Mouse (Mus musculus) heart, embryonic 16.5 days (tissue): ENCODE data around the gene Luzp2. TPM values are rescaled to one million over a fixed set of nuclear protein-coding genes. Genes with fewer than 3 reads are reported as not detected.

Experiments used
- ATAC-seq: fragments of 200-750 bp; cut with Nextera tagmentation; replicated peaks from 2 replicates; pipeline ENCODE4 v1.8.0; 2017; ENCODE audit warnings: moderate number of reproducible peaks; ENCODE audit not compliant: insufficient read depth, low FRiP score; ENCODE audit errors: extremely low read depth
- H3K27ac ChIP-seq: fragments of 300-500 bp; sonication (generic); 2 replicates; pipeline ENCODE4 v1.5.1; 2014; ENCODE audit warnings: mild to moderate bottlenecking, low read length, control low read depth, moderate library complexity
- H3K27me3 ChIP-seq: fragments of 300-500 bp; sonication (generic); 2 replicates; pipeline ENCODE4 v1.6.1; 2014; ENCODE audit warnings: low read length, mixed read lengths; ENCODE audit not compliant: control insufficient read depth, insufficient read depth
- H3K36me3 ChIP-seq: fragments of 300-500 bp; sonication (generic); 2 replicates; pipeline ENCODE4 v1.6.1; 2014; ENCODE audit not compliant: control insufficient read depth, insufficient read depth
- H3K4me1 ChIP-seq: fragments of 300-500 bp; sonication (generic); 2 replicates; pipeline ENCODE4 v1.6.1; 2014; ENCODE audit warnings: low read length, mixed read lengths; ENCODE audit not compliant: control insufficient read depth, insufficient read depth
- H3K4me2 ChIP-seq: fragments of 300-500 bp; sonication (generic); 2 replicates; pipeline ENCODE4 v1.6.1; 2014; ENCODE audit warnings: low read depth, mild to moderate bottlenecking, control low read depth, low read length
- H3K4me3 ChIP-seq: fragments of 300-500 bp; sonication (generic); 2 replicates; pipeline ENCODE4 v1.5.1; 2014; ENCODE audit warnings: mild to moderate bottlenecking, control low read depth, low read length
- H3K9ac ChIP-seq: fragments of 300-500 bp; sonication (generic); 2 replicates; pipeline ENCODE4 v1.6.1; 2014; ENCODE audit warnings: low read length, control low read depth
- H3K9me3 ChIP-seq: fragments of 300-500 bp; sonication (generic); replicated peaks from 2 replicates; pipeline ENCODE4 v1.6.1; 2016; ENCODE audit warnings: low read length; ENCODE audit not compliant: control insufficient read depth
- WGBS: fragments of 180-500 bp; shearing (Covaris S2); extraction: QIAGEN DNeasy Blood & Tissue Kit; methylation state at CpG from one replicate; pipeline ENCODE4 v1.1.7; 2014; 5-methylcytosine and 5-hydroxymethylcytosine counted together
- polyA plus RNA-seq: library from polyadenylated mRNA; unstranded; fragments of >200 nt; fragmentation: Nextera tagmentation; extraction: Ambion mirVana; gene quantifications from 2 replicates; pipeline ENCODE4 v1.2.1, GENCODE M21; 2015

The Luzp2 gene
- 0.49 and 0.50 TPM in 2 replicates for polyA plus RNA-seq

GRCm38 (mm10) chr7:54835372-54835851 is at the start of gene Luzp2:
Luzp2 (plus strand) TSS chr7:54835498.
- peak within 1 kb of the TSS; percentile 80 for H3K4me2 ChIP-seq
- H3K36me3 ChIP-seq, result no peaks in the 10 kb centered on the region
- 3% methylated on average over 22 of the region's 22 CpGs for WGBS
- no peaks in the 10 kb centered on the region for H3K4me1 ChIP-seq
- H3K9ac ChIP-seq, result peak within 1 kb of the TSS; percentile 64
- peak within 1 kb of the TSS; percentile 52 for H3K4me3 ChIP-seq
- H3K9me3 ChIP-seq, result no peaks in the 10 kb centered on the region
- no peak for ATAC-seq
- H3K27me3 ChIP-seq, result peaks cover 6% of the 10 kb centered on the region; the same call in 1 of the 2 replicates
- H3K27ac ChIP-seq, result no peak within 1 kb of the TSS

- no peak for ATAC-seq
- Histone ChIP-seq H3K36me3 (no peaks in the 10 kb centered on the region), H3K9me3 (no peaks in the 10 kb centered on the region), H3K4me1 (no peaks in the 10 kb centered on the region), H3K4me3 (no peak overlapping the region), H3K9ac (no peak overlapping the region), H3K27ac (no peak overlapping the region), H3K4me2 (no peak overlapping the region), H3K27me3 (no peaks in the 10 kb centered on the region)
Observed at GRCm38 (mm10) chr7:54787456-54787855, 47.8 kb upstream of the Luzp2 start.

- no peak for ATAC-seq
- no peak overlapping the region for H3K4me2 ChIP-seq
- no peaks in the 10 kb centered on the region for H3K27me3 ChIP-seq
Observed at GRCm38 (mm10) chr7:54818606-54819005, 16.7 kb upstream of the Luzp2 start.

GRCm38 (mm10) chr7:54828751-54829150 is 6.5 kb upstream of the Luzp2 start:
- no peaks in the 10 kb centered on the region for H3K4me1 ChIP-seq
- H3K4me2 ChIP-seq, result no peak overlapping the region
- no peaks in the 10 kb centered on the region for H3K9me3 ChIP-seq
- no peak overlapping the region for H3K9ac ChIP-seq
- WGBS, result 75% methylated on average over 3 of the region's 3 CpGs
- no peak overlapping the region for H3K4me3 ChIP-seq
- H3K27me3 ChIP-seq, result no peaks in the 10 kb centered on the region
- no peak for ATAC-seq
- H3K36me3 ChIP-seq, result no peaks in the 10 kb centered on the region
- H3K27ac ChIP-seq, result no peak overlapping the region

More at GRCm38 (mm10) chr7:54818606-54819005, 16.7 kb upstream of the Luzp2 start:
- Histone ChIP-seq H3K9me3 (no peaks in the 10 kb centered on the region), H3K4me1 (no peaks in the 10 kb centered on the region), H3K9ac (no peak overlapping the region), H3K36me3 (no peaks in the 10 kb centered on the region), H3K4me3 (no peak overlapping the region), H3K27ac (no peak overlapping the region)

GRCm38 (mm10) chr7:54835911-54836352 is 634 bp downstream of the Luzp2 start:
- 7% methylated on average over 13 of the region's 13 CpGs for WGBS
- no peak overlapping the region for H3K27ac ChIP-seq
- no peak for ATAC-seq
- H3K4me3 ChIP-seq, result peak overlapping the region; percentile 52
- H3K4me2 ChIP-seq, result peak overlapping the region; percentile 80
- H3K9me3 ChIP-seq, result no peaks in the 10 kb centered on the region
- peaks cover 6% of the 10 kb centered on the region; the same call in 1 of the 2 replicates for H3K27me3 ChIP-seq
- H3K4me1 ChIP-seq, result no peaks in the 10 kb centered on the region
- peak overlapping the region; percentile 64 for H3K9ac ChIP-seq
- no peaks in the 10 kb centered on the region for H3K36me3 ChIP-seq

- peak overlapping the region; percentile 80 for H3K4me2 ChIP-seq
- H3K9ac ChIP-seq, result no peak overlapping the region
- ATAC-seq, result no peak
- 63% methylated on average over 5 of the region's 5 CpGs for WGBS
- no peaks in the 10 kb centered on the region for H3K9me3 ChIP-seq
- H3K4me1 ChIP-seq, result no peaks in the 10 kb centered on the region
- no peak overlapping the region for H3K27ac ChIP-seq
- H3K4me3 ChIP-seq, result no peak overlapping the region; the same call in 1 of the 2 replicates
- no peaks in the 10 kb centered on the region for H3K36me3 ChIP-seq
- H3K27me3 ChIP-seq, result peaks cover 6% of the 10 kb centered on the region; the same call in 1 of the 2 replicates
Observed at GRCm38 (mm10) chr7:54836437-54836836, 1.1 kb downstream of the Luzp2 start.

GRCm38 (mm10) chr7:54842807-54843335 is 7.6 kb downstream of the Luzp2 start:
- Histone ChIP-seq H3K27ac (no peak overlapping the region), H3K4me3 (no peak overlapping the region)
- WGBS, result 69% methylated on average over 4 of the region's 4 CpGs

GRCm38 (mm10) chr7:54845875-54846691 is 10.8 kb downstream of the Luzp2 start:
- Histone ChIP-seq H3K9me3 (no peaks in the 10 kb centered on the region), H3K9ac (no peak overlapping the region), H3K4me1 (no peaks in the 10 kb centered on the region), H3K27me3 (no peaks in the 10 kb centered on the region), H3K36me3 (no peaks in the 10 kb centered on the region), H3K4me3 (no peak overlapping the region), H3K4me2 (no peak overlapping the region), H3K27ac (no peak overlapping the region)
- 86% methylated on average over 8 of the region's 8 CpGs for WGBS
- ATAC-seq, result no peak

More at GRCm38 (mm10) chr7:54842807-54843335, 7.6 kb downstream of the Luzp2 start:
- ATAC-seq, result no peak
- Histone ChIP-seq H3K9me3 (no peaks in the 10 kb centered on the region), H3K4me2 (no peak overlapping the region), H3K4me1 (no peaks in the 10 kb centered on the region), H3K27me3 (no peaks in the 10 kb centered on the region), H3K36me3 (no peaks in the 10 kb centered on the region), H3K9ac (no peak overlapping the region)

GRCm38 (mm10) chr7:54846692-54847020 is 11.4 kb downstream of the Luzp2 start:
- Histone ChIP-seq H3K27ac (no peak overlapping the region), H3K4me2 (no peak overlapping the region), H3K27me3 (no peaks in the 10 kb centered on the region), H3K36me3 (no peaks in the 10 kb centered on the region), H3K4me1 (no peaks in the 10 kb centered on the region), H3K4me3 (no peak overlapping the region), H3K9me3 (no peaks in the 10 kb centered on the region), H3K9ac (no peak overlapping the region)
- WGBS, result 79% methylated on average over 2 of the region's 2 CpGs
- ATAC-seq, result no peak
